Mouse (Mus musculus): Measurements from ENCODE around the gene Rnf150. TPM values are rescaled to one million over a fixed set of nuclear protein-coding genes. Genes with fewer than 3 reads are reported as not detected.

The Rnf150 gene
- polyA plus RNA-seq, 1 experiment from 2014 or later: 0.17 TPM

- no peak overlapping the region for H3K4me2 ChIP-seq
- WGBS (ENCODE audit: insufficient replicate concordance): 61% methylated on average over 7 of the region's 7 CpGs
These were observed 92.1 kb downstream of the Rnf150 start for GRCm38 (mm10) chr8:82955162-82955754.

GRCm38 (mm10) chr8:82959491-82959890 lies 96.3 kb downstream of the Rnf150 start:
- Histone ChIP-seq H3K36me3 (no peaks in the 10 kb centered on the region), H3K27me3 (replicated peaks) (no peaks in the 10 kb centered on the region), H3K9ac (no peak overlapping the region), H3K4me3 (no peak overlapping the region), H3K27ac (no peak overlapping the region), H3K4me2 (no peak overlapping the region), H3K4me1 (no peaks in the 10 kb centered on the region), H3K9me3 (replicated peaks) (no peaks in the 10 kb centered on the region)
- 68% methylated on average over 3 of the region's 3 CpGs for WGBS (ENCODE audit: insufficient replicate concordance)
- no peak for ATAC-seq

More at GRCm38 (mm10) chr8:82955162-82955754, 92.1 kb downstream of the Rnf150 start:
- H3K27ac ChIP-seq: no peak overlapping the region
- no peak overlapping the region for H3K4me3 ChIP-seq
- ATAC-seq: no peak
- H3K4me1 ChIP-seq: no peaks in the 10 kb centered on the region
- H3K27me3 ChIP-seq (replicated peaks): no peaks in the 10 kb centered on the region
- no peak overlapping the region for H3K9ac ChIP-seq
- H3K36me3 ChIP-seq: no peaks in the 10 kb centered on the region
- no peaks in the 10 kb centered on the region for H3K9me3 ChIP-seq (replicated peaks)

GRCm38 (mm10) chr8:82959980-82960610 lies 96.9 kb downstream of the Rnf150 start:
- Histone ChIP-seq H3K4me3 (no peak overlapping the region), H3K9me3 (replicated peaks) (no peaks in the 10 kb centered on the region), H3K4me1 (no peaks in the 10 kb centered on the region), H3K36me3 (no peaks in the 10 kb centered on the region), H3K27me3 (replicated peaks) (no peaks in the 10 kb centered on the region), H3K9ac (no peak overlapping the region), H3K4me2 (no peak overlapping the region), H3K27ac (no peak overlapping the region)
- WGBS (ENCODE audit: insufficient replicate concordance): 71% methylated on average over 2 of the region's 2 CpGs
- no peak for ATAC-seq

GRCm38 (mm10) chr8:82964537-82964936 lies 101.4 kb downstream of the Rnf150 start:
- 53% methylated on average over 2 of the region's 2 CpGs for WGBS (ENCODE audit: insufficient replicate concordance)

GRCm38 (mm10) chr8:82967879-82968678 lies 104.9 kb downstream of the Rnf150 start:
- no peak overlapping the region for H3K9ac ChIP-seq
- H3K4me2 ChIP-seq: no peak overlapping the region
- no peaks in the 10 kb centered on the region for H3K27me3 ChIP-seq (replicated peaks)
- 68% methylated on average over 8 of the region's 8 CpGs for WGBS (ENCODE audit: insufficient replicate concordance)
- H3K4me3 ChIP-seq: no peak overlapping the region
- H3K9me3 ChIP-seq (replicated peaks): no peaks in the 10 kb centered on the region
- no peak overlapping the region for H3K27ac ChIP-seq
- no peak for ATAC-seq
- H3K4me1 ChIP-seq: no peaks in the 10 kb centered on the region
- no peaks in the 10 kb centered on the region for H3K36me3 ChIP-seq

More at GRCm38 (mm10) chr8:82964537-82964936, 101.4 kb downstream of the Rnf150 start:
- Histone ChIP-seq H3K27me3 (replicated peaks) (no peaks in the 10 kb centered on the region), H3K36me3 (no peaks in the 10 kb centered on the region), H3K4me3 (no peak overlapping the region), H3K4me2 (no peak overlapping the region), H3K9me3 (replicated peaks) (no peaks in the 10 kb centered on the region), H3K9ac (no peak overlapping the region), H3K4me1 (no peaks in the 10 kb centered on the region), H3K27ac (no peak overlapping the region)
- no peak for ATAC-seq

- Histone ChIP-seq H3K36me3 (no peaks in the 10 kb centered on the region), H3K27me3 (replicated peaks) (no peaks in the 10 kb centered on the region), H3K4me2 (no peak overlapping the region), H3K4me3 (no peak overlapping the region), H3K4me1 (no peaks in the 10 kb centered on the region), H3K27ac (no peak overlapping the region), H3K9me3 (replicated peaks) (no peaks in the 10 kb centered on the region), H3K9ac (no peak overlapping the region)
- WGBS (ENCODE audit: insufficient replicate concordance): 55% methylated on average over 3 of the region's 3 CpGs
- no peak for ATAC-seq
These were observed 106.8 kb downstream of the Rnf150 start for GRCm38 (mm10) chr8:82969967-82970366.

GRCm38 (mm10) chr8:82972812-82973211 lies 109.7 kb downstream of the Rnf150 start:
- whole genome bisulfite sequencing (ENCODE audit: insufficient replicate concordance): 68% methylated on average over 3 of the region's 3 CpGs
- H3K4me1 ChIP-seq: no peaks in the 10 kb centered on the region
- H3K36me3 ChIP-seq: no peaks in the 10 kb centered on the region
- no peak for ATAC-seq
- no peaks in the 10 kb centered on the region for H3K9me3 ChIP-seq (replicated peaks)
- no peak overlapping the region for H3K4me2 ChIP-seq
- no peak overlapping the region for H3K4me3 ChIP-seq
- H3K27me3 ChIP-seq (replicated peaks): no peaks in the 10 kb centered on the region
- no peak overlapping the region for H3K9ac ChIP-seq
- no peak overlapping the region for H3K27ac ChIP-seq

- Histone ChIP-seq H3K4me1 (no peaks in the 10 kb centered on the region), H3K36me3 (no peaks in the 10 kb centered on the region), H3K9me3 (replicated peaks) (no peaks in the 10 kb centered on the region), H3K27me3 (replicated peaks) (no peaks in the 10 kb centered on the region), H3K9ac (no peak overlapping the region), H3K4me3 (no peak overlapping the region), H3K4me2 (no peak overlapping the region), H3K27ac (no peak overlapping the region)
- ATAC-seq: no peak
- WGBS (ENCODE audit: insufficient replicate concordance): 43% methylated on average over 4 of the region's 4 CpGs
These were observed 110.2 kb downstream of the Rnf150 start for GRCm38 (mm10) chr8:82973331-82973730.

GRCm38 (mm10) chr8:82981244-82981855 lies 118.2 kb downstream of the Rnf150 start:
- Histone ChIP-seq H3K4me3 (no peak overlapping the region), H3K27me3 (replicated peaks) (no peaks in the 10 kb centered on the region), H3K36me3 (no peaks in the 10 kb centered on the region), H3K4me1 (no peaks in the 10 kb centered on the region), H3K27ac (no peak overlapping the region), H3K9ac (no peak overlapping the region), H3K9me3 (replicated peaks) (no peaks in the 10 kb centered on the region), H3K4me2 (no peak overlapping the region)
- WGBS (ENCODE audit: insufficient replicate concordance): 66% methylated on average over 4 of the region's 4 CpGs
- ATAC-seq: no peak

GRCm38 (mm10) chr8:82982873-82983272 lies 119.7 kb downstream of the Rnf150 start:
- Histone ChIP-seq H3K4me2 (no peak overlapping the region), H3K36me3 (no peaks in the 10 kb centered on the region), H3K4me3 (no peak overlapping the region), H3K9me3 (replicated peaks) (no peaks in the 10 kb centered on the region), H3K4me1 (no peaks in the 10 kb centered on the region), H3K27me3 (replicated peaks) (no peaks in the 10 kb centered on the region), H3K9ac (no peak overlapping the region), H3K27ac (no peak overlapping the region)
- ATAC-seq: no peak
- 33% methylated on average over 1 of the region's 1 CpGs for WGBS (ENCODE audit: insufficient replicate concordance)

GRCm38 (mm10) chr8:82983301-82983700 lies 120.1 kb downstream of the Rnf150 start:
- Histone ChIP-seq H3K4me2 (no peak overlapping the region), H3K9me3 (replicated peaks) (no peaks in the 10 kb centered on the region), H3K4me1 (no peaks in the 10 kb centered on the region), H3K27me3 (replicated peaks) (no peaks in the 10 kb centered on the region), H3K36me3 (no peaks in the 10 kb centered on the region), H3K9ac (no peak overlapping the region), H3K27ac (no peak overlapping the region), H3K4me3 (no peak overlapping the region)
- no peak for ATAC-seq
- 47% methylated on average over 5 of the region's 5 CpGs for WGBS (ENCODE audit: insufficient replicate concordance)

GRCm38 (mm10) chr8:82992093-82992492 lies 128.9 kb downstream of the Rnf150 start:
- H3K9me3 ChIP-seq (replicated peaks): no peaks in the 10 kb centered on the region
- H3K27me3 ChIP-seq (replicated peaks): no peaks in the 10 kb centered on the region
- H3K9ac ChIP-seq: no peak overlapping the region
- no peak for ATAC-seq
- H3K4me1 ChIP-seq: no peaks in the 10 kb centered on the region
- H3K36me3 ChIP-seq: no peaks in the 10 kb centered on the region
- WGBS (ENCODE audit: insufficient replicate concordance): 35% methylated on average over 4 of the region's 4 CpGs
- no peak overlapping the region for H3K4me3 ChIP-seq
- no peak overlapping the region for H3K27ac ChIP-seq
- H3K4me2 ChIP-seq: no peak overlapping the region

Measured in liver, embryonic 12.5 days (tissue).